Mouse (Mus musculus) spleen, postnatal 14 days (tissue): Measurements from ENCODE around the gene Olfr49.
A peak's percentile ranks its signal among the peaks of the same experiment; 100 is the strongest.

ENCODE experiments used
- DNase-seq, 2 experiments: peaks; one replicate each; pipeline ENCODE4 v3.0.0; 2021 to 2022; ENCODE audit warnings: low spot score in 2 of 2

Gene Olfr49

GRCm38 (mm10) chr14:54284839-54285238, at the start of gene Olfr49:
Olfr49 (minus strand) TSS chr14:54284939.
- no peak for DNase-seq

- DNase-seq, result peak in 1 of 2 experiments; percentile 21
These were observed 48.9 kb upstream of the Olfr49 start for GRCm38 (mm10) chr14:54333452-54334189.

GRCm38 (mm10) chr14:54332176-54333074, 47.7 kb upstream of the Olfr49 start:
- no peak for DNase-seq

GRCm38 (mm10) chr14:54331178-54331577, 46.4 kb upstream of the Olfr49 start:
- DNase-seq, result no peak

- DNase-seq, result no peak
These were observed 44.5 kb upstream of the Olfr49 start for GRCm38 (mm10) chr14:54329201-54329600.

- no peak for DNase-seq
These were observed 43.8 kb upstream of the Olfr49 start for GRCm38 (mm10) chr14:54328548-54328947.

- no peak for DNase-seq
These were observed 39.7 kb upstream of the Olfr49 start for GRCm38 (mm10) chr14:54324486-54324885.

GRCm38 (mm10) chr14:54321556-54322376, 37.0 kb upstream of the Olfr49 start:
- no peak for DNase-seq

GRCm38 (mm10) chr14:54311763-54312162, 27.0 kb upstream of the Olfr49 start:
- no peak for DNase-seq

- DNase-seq, result no peak
These were observed 15.9 kb upstream of the Olfr49 start for GRCm38 (mm10) chr14:54300676-54301075.

- DNase-seq, result no peak
These were observed 15.4 kb upstream of the Olfr49 start for GRCm38 (mm10) chr14:54300136-54300535.

GRCm38 (mm10) chr14:54276446-54276845, 8.3 kb downstream of the Olfr49 start:
- no peak for DNase-seq

- DNase-seq, result no peak
These were observed 12.0 kb downstream of the Olfr49 start for GRCm38 (mm10) chr14:54272696-54273095.

GRCm38 (mm10) chr14:54271976-54272606, 12.6 kb downstream of the Olfr49 start:
- DNase-seq, result no peak

- no peak for DNase-seq
These were observed 14.3 kb downstream of the Olfr49 start for GRCm38 (mm10) chr14:54270413-54270812.

GRCm38 (mm10) chr14:54269566-54269965, 15.2 kb downstream of the Olfr49 start:
- no peak for DNase-seq

- DNase-seq, result no peak
These were observed 16.8 kb downstream of the Olfr49 start for GRCm38 (mm10) chr14:54267966-54268365.

GRCm38 (mm10) chr14:54265951-54266350, 18.8 kb downstream of the Olfr49 start:
- no peak for DNase-seq

GRCm38 (mm10) chr14:54265093-54265492, 19.6 kb downstream of the Olfr49 start:
- DNase-seq, result no peak

- DNase-seq, result no peak
These were observed 20.5 kb downstream of the Olfr49 start for GRCm38 (mm10) chr14:54264231-54264630.

GRCm38 (mm10) chr14:54263099-54263498, 21.6 kb downstream of the Olfr49 start:
- DNase-seq, result no peak
